Mouse (Mus musculus) embryo, embryonic 10.5 days (tissue): ENCODE data around the gene Keap1.
"Not testable (repeated sequence)": the region's sequence is repeated elsewhere in the genome, so short reads cannot be mapped to it uniquely, and the experiment has no call there.

ENCODE experiments used
- DNase-seq: peaks from one replicate; pipeline ENCODE4 v3.0.0-alpha.2; 2015; ENCODE audit warnings: low spot score

Gene Keap1

GRCm38 (mm10) chr9:21231551-21231950 lies 7.6 kb downstream of the Keap1 start:
- DNase-seq = no peak

GRCm38 (mm10) chr9:21227342-21227741 lies 11.8 kb downstream of the Keap1 start:
- DNase-seq = peak; percentile 60

- no peak for DNase-seq
Measured at GRCm38 (mm10) chr9:21225415-21225758, 13.8 kb downstream of the Keap1 start.

DNA sequence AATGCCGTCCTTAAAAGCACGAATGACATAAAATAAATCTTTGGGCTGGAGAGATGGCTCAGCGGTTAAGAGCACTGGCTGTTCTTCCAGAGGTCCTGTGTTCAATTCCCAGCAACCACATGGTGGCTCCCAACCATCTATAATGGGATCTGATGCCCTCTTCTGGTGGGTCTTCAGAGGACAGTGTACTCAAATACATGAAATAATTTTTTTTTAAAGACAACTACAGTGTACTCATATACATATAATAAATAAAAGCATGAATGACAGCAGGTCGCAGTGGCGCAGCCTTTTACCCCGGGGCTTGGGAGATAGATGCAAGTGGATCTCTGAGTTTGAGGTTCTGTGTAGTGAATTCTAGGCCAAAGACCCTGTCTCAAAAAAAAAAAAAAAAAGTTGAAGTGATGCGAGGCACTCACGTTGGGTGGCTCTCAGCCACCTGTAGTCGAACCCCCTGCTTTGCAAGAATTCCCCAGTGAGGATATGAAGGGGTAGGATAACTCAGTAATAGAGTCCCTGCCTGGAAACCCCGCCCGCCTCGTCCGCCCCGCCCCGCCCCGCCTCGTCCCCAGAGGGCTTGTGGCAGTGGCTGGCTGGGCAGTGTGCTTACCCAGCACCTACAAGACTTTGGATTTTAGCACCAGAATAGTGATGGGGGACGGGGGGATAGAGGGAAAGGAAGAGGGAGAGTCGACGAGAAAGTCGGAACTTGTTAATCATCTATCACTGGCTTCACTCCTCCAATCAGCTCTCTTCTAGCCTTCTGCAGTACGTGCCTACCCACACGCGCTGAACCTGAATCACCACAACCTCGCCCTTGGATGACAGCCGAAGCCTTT lies 14.4 kb downstream of the Keap1 start:
- peak; percentile 76 for DNase-seq

DNA sequence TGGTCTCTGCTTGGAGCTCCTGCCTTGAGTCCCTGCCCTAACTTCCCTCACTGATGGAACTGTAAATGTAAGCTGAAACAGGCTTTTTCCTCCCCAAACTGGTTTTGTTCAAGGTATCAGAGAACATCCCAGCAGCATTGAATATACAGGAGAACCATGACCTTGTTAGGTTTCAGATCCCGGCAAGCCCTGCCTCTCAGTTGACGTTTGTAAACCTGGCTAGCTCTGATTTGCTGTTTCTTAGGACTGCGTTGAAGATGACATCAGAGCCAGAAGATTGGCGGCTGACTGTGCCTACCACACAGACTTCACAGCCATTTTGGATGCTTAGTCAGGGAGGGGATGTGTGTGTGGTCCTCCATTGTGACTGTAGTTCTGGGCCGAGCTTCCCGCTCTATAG lies 15.3 kb downstream of the Keap1 start:
- no peak for DNase-seq

DNA sequence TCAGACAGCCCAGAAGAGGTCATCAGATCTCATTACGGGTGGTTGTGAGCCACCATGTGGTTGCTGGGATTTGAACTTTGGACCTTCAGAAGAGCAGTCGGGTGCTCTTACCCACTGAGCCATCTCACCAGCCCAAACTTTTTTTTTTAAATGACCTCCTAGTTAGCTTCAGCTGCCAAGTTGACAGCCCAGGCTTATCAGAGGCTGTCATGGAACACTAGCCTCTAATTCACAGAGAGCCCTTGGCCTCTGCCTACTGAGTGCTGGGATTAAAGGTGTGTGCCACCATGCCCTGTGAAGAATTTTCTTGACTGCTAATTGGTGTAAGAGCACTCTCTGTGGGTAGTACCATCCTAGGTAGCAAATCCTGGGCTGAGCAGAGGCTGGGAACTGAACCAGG lies 15.7 kb downstream of the Keap1 start:
- DNase-seq = not testable (repeated sequence)

GRCm38 (mm10) chr9:21221383-21221929 lies 17.7 kb downstream of the Keap1 start:
- DNase-seq = peak; percentile 90

- DNase-seq = peak; percentile 96
Measured at GRCm38 (mm10) chr9:21220490-21221382, 18.4 kb downstream of the Keap1 start.

DNA sequence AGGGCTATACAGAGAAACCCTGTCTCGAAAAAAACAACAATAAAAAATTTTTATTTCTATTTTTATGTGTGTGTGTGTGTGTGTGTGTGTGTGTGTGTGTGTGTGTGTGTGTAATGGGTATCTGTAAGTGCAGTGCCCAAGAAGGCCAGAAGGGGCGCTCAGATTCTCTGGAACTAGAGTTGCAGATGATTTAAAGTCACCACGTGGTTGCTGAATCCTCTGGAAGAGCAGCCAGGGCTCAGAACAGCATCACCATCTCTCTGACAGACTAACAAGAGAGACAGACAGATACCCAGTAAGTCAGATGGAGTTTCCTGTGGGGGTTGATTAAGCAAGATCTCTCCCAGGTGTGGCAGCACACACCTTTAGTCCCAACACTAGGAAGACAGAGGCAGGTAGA lies 19.3 kb downstream of the Keap1 start:
- DNase-seq = no peak

- peak; percentile 57 for DNase-seq
Measured at GRCm38 (mm10) chr9:21216050-21216841, 22.9 kb downstream of the Keap1 start.

GRCm38 (mm10) chr9:21213617-21214190 lies 25.5 kb downstream of the Keap1 start:
- peak; percentile 70 for DNase-seq

DNA sequence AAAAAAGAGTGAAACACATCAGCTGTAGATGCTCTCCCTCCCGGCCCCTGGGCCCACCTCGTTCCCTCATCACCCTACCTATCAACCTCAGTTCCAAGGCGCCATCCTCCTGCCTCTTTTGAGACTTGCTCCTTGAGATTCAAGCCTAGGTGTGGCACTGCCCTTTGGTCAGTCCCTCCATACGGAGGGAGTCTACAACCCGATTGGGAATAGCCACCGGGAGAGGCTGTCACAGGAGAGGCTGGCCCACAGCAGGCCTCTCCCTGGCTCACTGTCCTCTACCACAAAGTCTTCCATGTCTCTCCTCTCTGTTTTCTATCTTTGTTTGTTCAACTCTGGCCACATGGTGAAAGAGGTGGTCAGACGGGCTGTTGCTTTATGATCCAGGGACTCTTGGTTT lies 27.5 kb downstream of the Keap1 start:
- no peak for DNase-seq

GRCm38 (mm10) chr9:21210821-21211220 lies 28.3 kb downstream of the Keap1 start:
- peak; percentile 34 for DNase-seq

GRCm38 (mm10) chr9:21208626-21209025 lies 30.5 kb downstream of the Keap1 start:
- DNase-seq = no peak

DNA sequence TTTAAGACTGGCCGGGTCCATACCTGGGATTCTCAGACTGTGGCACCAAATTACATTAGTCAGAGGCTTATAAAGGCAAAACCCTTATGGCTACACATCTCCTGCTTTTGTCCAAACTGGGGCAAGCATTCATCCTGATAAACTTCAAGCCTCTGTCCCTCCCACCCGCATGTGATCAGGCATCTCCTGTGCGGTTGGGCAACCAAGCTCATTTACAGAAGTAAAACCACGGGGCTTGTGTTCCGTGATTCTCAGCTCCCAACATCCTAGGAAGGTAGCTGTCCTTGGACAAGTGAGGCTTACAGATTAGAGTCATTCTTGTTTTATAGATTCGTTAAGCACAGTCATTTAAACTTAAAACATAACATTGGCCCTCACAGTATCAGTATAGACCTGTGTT lies 32.3 kb downstream of the Keap1 start:
- no peak for DNase-seq

- peak; percentile 56 for DNase-seq
Measured at GRCm38 (mm10) chr9:21204528-21205272, 34.5 kb downstream of the Keap1 start.

- peak; percentile 26 for DNase-seq
Measured at GRCm38 (mm10) chr9:21204156-21204527, 35.0 kb downstream of the Keap1 start.

GRCm38 (mm10) chr9:21198960-21199359 lies 40.2 kb downstream of the Keap1 start:
- DNase-seq = no peak

- DNase-seq = peak; percentile 77
Measured at GRCm38 (mm10) chr9:21197981-21198380, 41.2 kb downstream of the Keap1 start.

- no peak for DNase-seq
Measured at GRCm38 (mm10) chr9:21196521-21197433, 42.4 kb downstream of the Keap1 start.
